Mouse (Mus musculus): ENCODE data around the gene Wdr45.

GRCm38 (mm10) chrX:7722691-7723090, 8.6 kb downstream of the Wdr45 start:
- no peak for TF ChIP-seq CTCF (IDR thresholded peaks at IDR 0.05; ENCODE audit: insufficient read depth, low read depth, low read length)
- TF ChIP-seq POLR2A (IDR thresholded peaks at IDR 0.05; ENCODE audit: insufficient read depth, low read depth, low read length): no peak

Data from olfactory bulb, adult 2 months (tissue).